Mouse (Mus musculus): ENCODE results near the gene Mgat4e. TPM values are rescaled to one million over a fixed set of nuclear protein-coding genes. Genes with fewer than 3 reads are reported as not detected.
A peak's percentile ranks its signal among the peaks of the same experiment; 100 is the strongest.

The Mgat4e gene
- polyA plus RNA-seq, 1 experiment from 2014 or later, result not detected

DNA sequence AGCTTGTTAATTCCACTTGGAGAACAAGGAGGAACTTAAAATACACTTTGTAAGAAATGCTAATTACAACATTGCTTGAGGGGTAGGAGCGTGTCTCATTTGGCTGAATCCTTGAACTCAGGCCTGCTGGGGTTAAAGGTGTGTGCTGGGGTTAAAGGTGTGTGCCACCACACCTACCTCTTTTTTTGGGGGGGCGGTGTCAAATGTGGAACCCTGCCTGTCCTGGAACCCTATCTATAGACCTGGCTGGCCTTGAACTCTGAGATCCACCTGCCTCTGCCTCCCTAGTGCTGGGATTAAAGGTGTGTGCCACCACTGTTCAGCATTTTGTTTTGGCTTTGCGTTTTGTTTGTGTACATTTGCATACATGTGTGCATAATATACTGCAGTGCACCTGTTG is 14.2 kb upstream of the Mgat4e start:
- H3K27ac ChIP-seq, result no peak overlapping the region
- H3K4me3 ChIP-seq, result no peak overlapping the region
- no peaks in the 10 kb centered on the region for H3K36me3 ChIP-seq
- WGBS, result 86% methylated on average over 3 of the region's 3 CpGs
- H3K9me3 ChIP-seq, result no peaks in the 10 kb centered on the region
- H3K4me2 ChIP-seq (replicated peaks), result no peak overlapping the region
- no peak overlapping the region for H3K9ac ChIP-seq
- H3K4me1 ChIP-seq, result peaks cover 20% of the 10 kb centered on the region
- ATAC-seq (ENCODE audit: low FRiP score, low read depth), result no peak
- no peaks in the 10 kb centered on the region for H3K27me3 ChIP-seq (replicated peaks)

DNA sequence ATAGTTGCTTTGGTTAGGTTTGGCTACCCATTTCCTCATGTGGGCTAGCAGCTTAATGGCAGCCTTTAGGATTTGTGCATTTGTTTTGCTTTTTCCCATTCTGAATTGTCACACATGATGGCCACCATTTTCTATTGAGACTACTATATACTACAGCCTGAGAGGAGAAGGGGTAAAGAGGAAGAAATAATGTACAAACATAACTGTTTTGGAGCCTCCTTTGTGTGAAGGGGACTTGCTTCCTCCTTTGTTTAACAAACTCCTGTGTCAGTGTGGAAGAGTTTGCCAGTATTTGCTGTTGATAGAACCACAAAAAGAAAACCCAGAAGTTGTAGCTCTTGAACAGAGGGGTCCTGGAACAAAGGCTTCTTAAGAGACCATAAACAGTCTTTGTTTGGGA is 13.0 kb upstream of the Mgat4e start:
- Histone ChIP-seq H3K4me1 (peaks cover 19% of the 10 kb centered on the region), H3K4me2 (replicated peaks) (peak overlapping the region; percentile 76), H3K27ac (no peak overlapping the region), H3K27me3 (replicated peaks) (no peaks in the 10 kb centered on the region), H3K9ac (no peak overlapping the region), H3K9me3 (no peaks in the 10 kb centered on the region), H3K4me3 (peak overlapping the region; percentile 100), H3K36me3 (no peaks in the 10 kb centered on the region)
- no peak for ATAC-seq (ENCODE audit: low FRiP score, low read depth)

GRCm38 (mm10) chr1:134561770-134562143 is 12.3 kb upstream of the Mgat4e start:
- ATAC-seq (ENCODE audit: low FRiP score, low read depth), result no peak
- Histone ChIP-seq H3K4me3 (peak overlapping the region; percentile 100), H3K9me3 (no peaks in the 10 kb centered on the region), H3K27ac (peak overlapping the region; percentile 32; the same call in 1 of the 2 replicates), H3K27me3 (replicated peaks) (no peaks in the 10 kb centered on the region), H3K9ac (peak overlapping the region; percentile 100), H3K36me3 (no peaks in the 10 kb centered on the region), H3K4me2 (replicated peaks) (peak overlapping the region; percentile 76), H3K4me1 (peaks cover 16% of the 10 kb centered on the region)
- 4% methylated on average over 7 of the region's 7 CpGs for WGBS

DNA sequence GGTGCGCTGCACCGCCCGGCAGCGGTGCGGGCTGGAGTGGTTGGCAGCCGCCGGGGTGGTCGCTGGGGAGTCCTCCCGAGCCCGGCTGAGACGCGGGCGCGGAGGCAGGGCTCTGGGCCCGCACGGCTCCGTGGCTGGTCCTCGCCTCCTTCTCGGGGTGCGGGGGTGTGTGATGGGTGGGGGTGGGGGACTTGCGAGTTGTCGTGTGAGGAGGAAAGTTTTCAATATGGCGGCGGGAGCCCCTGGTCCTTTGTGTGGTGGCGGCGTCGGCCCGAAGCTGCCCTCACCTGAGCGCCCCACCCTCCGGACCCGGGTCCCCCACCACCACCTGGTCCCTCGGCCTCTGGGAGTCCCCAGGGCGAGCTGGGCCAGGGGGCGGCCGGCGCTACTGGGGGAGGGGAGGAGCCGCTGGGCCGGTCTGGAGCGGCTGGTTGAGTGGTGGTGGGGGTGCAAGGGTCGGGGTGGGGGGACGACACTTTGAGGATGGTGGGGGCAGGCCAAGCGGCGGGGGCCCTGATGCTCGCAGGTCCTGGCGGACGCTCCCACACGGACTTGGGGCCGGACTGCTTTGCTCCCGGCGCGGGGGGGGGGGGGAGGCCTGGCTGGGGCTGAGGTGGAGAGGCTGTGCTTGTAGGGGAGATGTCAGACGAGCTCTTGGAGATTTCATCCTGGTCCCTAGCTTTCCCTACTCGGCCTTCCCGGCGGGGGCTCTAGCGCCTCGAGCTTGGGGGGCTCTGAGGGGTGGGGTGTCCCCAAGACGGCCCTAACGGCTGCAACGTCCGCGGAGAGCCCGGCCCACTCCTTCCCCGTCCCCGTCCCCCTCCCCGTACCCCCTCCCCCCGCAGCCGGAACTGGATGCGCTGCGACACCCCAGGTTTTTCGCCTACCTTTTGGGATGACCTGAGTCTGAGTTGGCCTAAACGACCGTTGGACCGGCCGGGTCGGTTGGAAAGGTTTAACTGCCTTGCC is 11.6 kb upstream of the Mgat4e start:
- H3K4me3 ChIP-seq, result peak overlapping the region; percentile 100
- ATAC-seq (ENCODE audit: low FRiP score, low read depth), result peak; percentile 11; the same call in 1 of the 2 replicates
- H3K4me1 ChIP-seq, result peaks cover 18% of the 10 kb centered on the region
- peak overlapping the region; percentile 76 for H3K4me2 ChIP-seq (replicated peaks)
- peak overlapping the region; percentile 92 for H3K27ac ChIP-seq
- under 1% methylated on average over 70 of the region's 76 CpGs for WGBS
- no peaks in the 10 kb centered on the region for H3K36me3 ChIP-seq
- peak overlapping the region; percentile 100 for H3K9ac ChIP-seq
- no peaks in the 10 kb centered on the region for H3K27me3 ChIP-seq (replicated peaks)
- H3K9me3 ChIP-seq, result no peaks in the 10 kb centered on the region

DNA sequence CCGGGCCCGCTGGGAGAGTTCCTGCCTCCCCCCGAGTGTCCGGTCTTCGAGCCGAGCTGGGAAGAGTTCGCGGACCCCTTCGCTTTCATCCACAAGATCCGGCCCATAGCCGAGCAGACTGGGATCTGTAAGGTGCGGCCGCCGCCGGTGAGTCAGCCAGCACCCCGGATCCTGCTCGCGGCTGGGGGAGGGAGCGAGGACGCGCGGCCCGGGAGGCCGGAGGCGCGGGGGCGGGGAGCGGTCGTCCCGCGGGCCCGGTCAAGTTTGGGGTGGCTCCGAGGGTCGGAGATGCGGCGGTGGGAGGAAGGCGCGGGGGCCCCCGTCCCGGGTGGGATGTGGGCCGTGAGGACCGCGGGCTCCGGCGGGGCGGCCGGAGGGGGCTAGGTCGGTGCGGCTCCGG is 10.9 kb upstream of the Mgat4e start:
- H3K36me3 ChIP-seq, result no peaks in the 10 kb centered on the region
- peak overlapping the region; percentile 100 for H3K9ac ChIP-seq
- H3K4me3 ChIP-seq, result peak overlapping the region; percentile 100
- peaks cover 22% of the 10 kb centered on the region for H3K4me1 ChIP-seq
- H3K27me3 ChIP-seq (replicated peaks), result no peaks in the 10 kb centered on the region
- 0% methylated on average over 48 of the region's 50 CpGs for WGBS
- no peaks in the 10 kb centered on the region for H3K9me3 ChIP-seq
- ATAC-seq (ENCODE audit: low FRiP score, low read depth), result 0 out of 2 replicates have a peak, but pooled peaks have one; percentile 1
- peak overlapping the region; percentile 76 for H3K4me2 ChIP-seq (replicated peaks)
- peak overlapping the region; percentile 92 for H3K27ac ChIP-seq

DNA sequence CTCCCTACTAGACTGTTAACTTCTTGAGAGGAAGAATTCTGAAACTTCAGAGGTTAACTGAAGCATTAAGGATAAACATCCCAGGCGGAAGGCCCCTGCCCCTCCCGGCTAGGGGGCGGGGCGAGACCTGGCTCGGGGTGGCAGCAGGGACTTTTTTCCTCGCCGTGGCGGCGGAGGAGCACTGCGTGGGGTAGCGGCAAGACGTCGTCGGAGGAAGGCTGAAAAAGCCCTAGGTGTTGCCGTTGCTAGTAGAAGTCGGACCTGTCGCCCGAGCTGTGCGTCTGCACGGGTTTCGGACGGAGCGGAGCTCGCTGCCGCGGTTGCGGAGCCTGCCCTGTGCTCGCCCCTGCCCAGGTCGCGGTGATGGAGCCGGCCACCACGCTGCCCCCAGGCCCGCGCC is 10.5 kb upstream of the Mgat4e start, which contains the start of gene Kdm5b:
Kdm5b (plus strand) TSS at position 196 of the 400 bp plus-strand sequence.
- under 1% methylated on average over 34 of the region's 34 CpGs for WGBS
- 0 out of 2 replicates have a peak, but pooled peaks have one; percentile 4 for ATAC-seq (ENCODE audit: low FRiP score, low read depth)

DNA sequence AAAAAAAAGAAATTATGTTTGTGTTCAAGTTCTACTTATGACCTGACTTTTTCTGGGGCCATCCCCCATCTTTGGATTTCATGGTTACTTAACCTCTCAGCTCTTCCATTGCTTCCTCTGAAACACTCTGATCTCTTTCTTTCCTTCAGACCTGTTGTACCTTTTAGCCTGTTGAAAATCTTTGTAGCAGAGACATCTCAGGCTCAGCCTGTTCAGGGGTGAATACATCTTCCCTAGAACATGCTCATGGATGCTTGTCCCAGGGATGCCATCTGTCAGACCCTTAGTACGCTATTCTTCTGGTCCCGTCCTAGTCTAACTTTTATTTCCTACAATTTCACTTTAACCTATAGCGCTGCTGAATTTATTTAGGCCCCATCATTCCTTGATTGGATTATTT is 9.7 kb upstream of the Mgat4e start:
- Histone ChIP-seq H3K36me3 (no peaks in the 10 kb centered on the region), H3K9ac (no peak overlapping the region), H3K4me3 (no peak overlapping the region), H3K4me1 (peaks cover 23% of the 10 kb centered on the region), H3K27me3 (replicated peaks) (no peaks in the 10 kb centered on the region), H3K9me3 (no peaks in the 10 kb centered on the region), H3K27ac (no peak overlapping the region), H3K4me2 (replicated peaks) (no peak overlapping the region)
- 73% methylated on average over 3 of the region's 3 CpGs for WGBS
- ATAC-seq (ENCODE audit: low FRiP score, low read depth), result no peak

More for the DNA sequence above, 10.5 kb upstream of the Mgat4e start, which contains the start of gene Kdm5b:
- peak within 1 kb of the TSS; percentile 100 for H3K9ac ChIP-seq
- no peaks in the 10 kb centered on the region for H3K36me3 ChIP-seq
- peaks cover 23% of the 10 kb centered on the region for H3K4me1 ChIP-seq
- peak within 1 kb of the TSS; percentile 100 for H3K4me3 ChIP-seq
- H3K9me3 ChIP-seq, result no peaks in the 10 kb centered on the region
- peak within 1 kb of the TSS; percentile 92 for H3K27ac ChIP-seq
- peak within 1 kb of the TSS; percentile 76 for H3K4me2 ChIP-seq (replicated peaks)
- H3K27me3 ChIP-seq (replicated peaks), result no peaks in the 10 kb centered on the region

- Histone ChIP-seq H3K4me1 (peaks cover 20% of the 10 kb centered on the region), H3K4me3 (no peak overlapping the region), H3K9me3 (no peaks in the 10 kb centered on the region), H3K36me3 (no peaks in the 10 kb centered on the region), H3K27ac (no peak overlapping the region), H3K9ac (no peak overlapping the region), H3K4me2 (replicated peaks) (no peak overlapping the region), H3K27me3 (replicated peaks) (no peaks in the 10 kb centered on the region)
- ATAC-seq (ENCODE audit: low FRiP score, low read depth), result no peak
- WGBS, result 65% methylated on average over 5 of the region's 5 CpGs
Measured at GRCm38 (mm10) chr1:134558511-134558910, 9.0 kb upstream of the Mgat4e start.

DNA sequence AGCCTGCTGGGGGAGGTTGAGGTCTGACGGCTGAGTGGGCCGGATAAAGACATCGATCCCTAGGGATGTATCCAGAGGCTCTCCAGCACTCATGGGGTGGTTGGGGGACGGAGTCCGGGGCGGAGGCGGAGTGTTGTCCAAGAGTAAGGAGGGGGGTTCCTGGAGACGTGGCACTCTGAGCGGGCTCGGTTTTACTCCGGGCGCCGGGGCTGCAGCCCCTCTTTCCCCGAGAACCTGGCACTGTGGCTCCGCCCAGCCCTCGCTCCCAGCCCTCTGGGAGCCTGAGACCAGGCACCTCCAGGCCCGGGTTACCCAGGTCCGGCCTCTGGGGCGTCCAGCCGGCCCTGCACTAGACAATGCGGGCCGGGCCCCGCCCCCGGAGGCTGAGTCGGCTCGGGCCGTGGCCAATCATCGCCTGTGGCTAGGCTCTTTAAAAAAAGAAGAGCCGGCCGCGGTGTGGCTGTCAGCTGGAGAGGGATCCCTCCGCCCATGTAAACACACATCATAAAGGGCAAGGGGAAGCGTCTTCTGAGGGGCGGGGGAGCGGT is 7.3 kb upstream of the Mgat4e start:
- H3K4me2 ChIP-seq (replicated peaks), result peak overlapping the region; percentile 94
- 0% methylated on average over 35 of the region's 35 CpGs for WGBS
- no peaks in the 10 kb centered on the region for H3K36me3 ChIP-seq
- ATAC-seq (ENCODE audit: low FRiP score, low read depth), result peak; percentile 96
- no peaks in the 10 kb centered on the region for H3K9me3 ChIP-seq
- peak overlapping the region; percentile 83 for H3K9ac ChIP-seq
- H3K27ac ChIP-seq, result peak overlapping the region; percentile 87
- peaks cover 12% of the 10 kb centered on the region for H3K4me1 ChIP-seq
- no peaks in the 10 kb centered on the region for H3K27me3 ChIP-seq (replicated peaks)
- H3K4me3 ChIP-seq, result peak overlapping the region; percentile 68

- ATAC-seq (ENCODE audit: low FRiP score, low read depth), result peak; percentile 37
Measured at GRCm38 (mm10) chr1:134555871-134556670, 6.6 kb upstream of the Mgat4e start.

DNA sequence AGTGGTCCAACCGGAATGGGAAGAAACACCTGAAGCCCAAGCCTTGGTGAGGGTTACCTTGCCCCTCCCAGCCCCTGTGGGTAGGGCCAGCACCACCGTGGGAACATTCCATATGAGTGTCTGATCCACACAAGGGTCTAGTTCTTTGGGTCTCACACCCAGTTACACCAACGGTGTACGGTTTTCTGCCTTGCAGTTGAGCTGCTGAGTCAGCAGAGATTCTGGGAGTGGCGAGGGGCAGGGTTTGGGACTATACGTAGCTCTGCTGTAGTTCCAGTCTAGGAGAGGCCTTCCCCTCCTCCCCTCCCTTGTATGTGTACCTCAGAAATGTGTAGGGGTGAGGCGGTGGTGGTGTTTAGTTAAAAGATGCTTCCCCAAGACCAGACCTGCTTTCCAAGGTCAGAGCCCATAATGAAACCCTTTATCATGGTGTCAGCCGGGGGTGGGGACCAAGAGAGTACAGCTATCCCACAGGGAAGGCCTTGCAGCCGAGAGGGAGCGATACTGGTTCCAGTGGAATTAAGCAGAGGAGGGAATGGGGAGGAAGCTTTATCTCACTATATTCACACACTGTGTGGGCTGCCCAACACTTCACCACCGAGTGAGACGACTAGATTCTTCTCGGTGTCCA is 5.9 kb upstream of the Mgat4e start:
- H3K9ac ChIP-seq, result no peak overlapping the region
- H3K27ac ChIP-seq, result no peak overlapping the region
- H3K9me3 ChIP-seq, result no peaks in the 10 kb centered on the region
- H3K27me3 ChIP-seq (replicated peaks), result no peaks in the 10 kb centered on the region
- 31% methylated on average over 13 of the region's 13 CpGs for WGBS
- H3K36me3 ChIP-seq, result no peaks in the 10 kb centered on the region
- no peak for ATAC-seq (ENCODE audit: low FRiP score, low read depth)
- peaks cover 12% of the 10 kb centered on the region for H3K4me1 ChIP-seq
- peak overlapping the region; percentile 94 for H3K4me2 ChIP-seq (replicated peaks)
- no peak overlapping the region for H3K4me3 ChIP-seq

More at GRCm38 (mm10) chr1:134555871-134556670, 6.6 kb upstream of the Mgat4e start:
- Histone ChIP-seq H3K9ac (peak overlapping the region; percentile 83), H3K27me3 (replicated peaks) (no peaks in the 10 kb centered on the region), H3K4me1 (peaks cover 12% of the 10 kb centered on the region), H3K9me3 (no peaks in the 10 kb centered on the region), H3K36me3 (no peaks in the 10 kb centered on the region), H3K4me3 (peak overlapping the region; percentile 68), H3K27ac (peak overlapping the region; percentile 87), H3K4me2 (replicated peaks) (peak overlapping the region; percentile 94)
- 2% methylated on average over 46 of the region's 46 CpGs for WGBS
